Mouse (Mus musculus) liver, adult 2 months (tissue): ENCODE results near the gene Ccpg1. TPM values are rescaled to one million over a fixed set of nuclear protein-coding genes. Genes with fewer than 3 reads are reported as not detected.

Experiments
- DNase-seq: peaks from one replicate; pipeline ENCODE4 v3.0.0-alpha.2; 2011; ENCODE audit warnings: low read depth, low spot score; ENCODE audit errors: extremely low read depth
- H3K27ac ChIP-seq: fragments of 200-500 bp; replicated peaks from 2 replicates; pipeline ENCODE4 v1.5.1; 2012; ENCODE audit warnings: low read depth, mild to moderate bottlenecking, control low read depth, inconsistent platforms, low read length; ENCODE audit not compliant: insufficient read depth
- H3K27me3 ChIP-seq: fragments of 200-500 bp; 2 replicates; pipeline ENCODE4 v1.6.1; 2012; ENCODE audit warnings: mild to moderate bottlenecking, moderate library complexity, low read length, inconsistent platforms; ENCODE audit not compliant: control insufficient read depth, insufficient read depth
- H3K36me3 ChIP-seq: fragments of 200-500 bp; 2 replicates; pipeline ENCODE4 v1.6.1; 2012; ENCODE audit warnings: low read length, inconsistent platforms; ENCODE audit not compliant: control insufficient read depth, insufficient read depth
- H3K4me1 ChIP-seq: fragments of 200-500 bp; 2 replicates; pipeline ENCODE4 v1.6.1; 2011; ENCODE audit warnings: low read length; ENCODE audit not compliant: control insufficient read depth, insufficient read depth
- H3K4me3 ChIP-seq: fragments of 200-500 bp; 2 replicates; pipeline ENCODE4 v1.5.1; 2011; ENCODE audit warnings: low read depth, mild to moderate bottlenecking, control low read depth, low read length, moderate library complexity; ENCODE audit not compliant: insufficient read depth
- H3K79me2 ChIP-seq: fragments of 200-500 bp; 2 replicates; pipeline ENCODE4 v1.6.1; 2012; ENCODE audit warnings: inconsistent platforms, mild to moderate bottlenecking, low read length, moderate library complexity; ENCODE audit not compliant: control insufficient read depth, insufficient read depth
- H3K9ac ChIP-seq: fragments of 200-500 bp; 2 replicates; pipeline ENCODE4 v1.6.1; 2012; ENCODE audit warnings: low read depth, mild to moderate bottlenecking, control low read depth, inconsistent platforms, low read length
- CTCF ChIP-seq: fragments of 200-500 bp; IDR thresholded peaks from 2 replicates; pipeline ENCODE4 v1.5.1; 2011; ENCODE audit warnings: low read depth, low read length, control low read depth
- POLR2A ChIP-seq: fragments of 200-500 bp; IDR thresholded peaks from 2 replicates; pipeline ENCODE4 v1.6.1; 2011; ENCODE audit warnings: low read length, control low read depth; ENCODE audit not compliant: insufficient read depth; ENCODE audit errors: extremely low read depth
- WGBS: fragments of 180-500 bp; shearing (Covaris S2); methylation state at CpG from one replicate; pipeline ENCODE4 v1.1.7; 2018; 5-methylcytosine and 5-hydroxymethylcytosine counted together
- polyA plus RNA-seq: library from polyadenylated mRNA; depleted of rRNA; stranded (reverse); fragments of >200 nt; gene quantifications from 2 replicates; pipeline ENCODE4 v1.2.3, GENCODE M21; 2012
- total RNA-seq: library from RNA; depleted of rRNA; stranded (reverse); fragments of >200 nt; gene quantifications from 2 replicates; pipeline ENCODE4 v1.2.3, GENCODE M21; 2014

The Ccpg1 gene
- total and polyA plus RNA-seq, 2 experiments, result 6.7 to 46.1 TPM

GRCm38 (mm10) chr9:72954746-72955145, 30.5 kb upstream of the Ccpg1 start:
- DNase-seq, result peak; percentile 9
- Histone ChIP-seq H3K4me3 (no peak overlapping the region), H3K27ac (no peak overlapping the region), H3K27me3 (no peaks in the 10 kb centered on the region), H3K79me2 (no peaks in the 10 kb centered on the region), H3K36me3 (no peaks in the 10 kb centered on the region), H3K4me1 (no peaks in the 10 kb centered on the region; the same call in 1 of the 2 replicates), H3K9ac (no peak overlapping the region)
- peak; percentile 51 for TF ChIP-seq CTCF
- no peak for TF ChIP-seq POLR2A
- 68% methylated on average over 2 of the region's 2 CpGs for WGBS

DNA sequence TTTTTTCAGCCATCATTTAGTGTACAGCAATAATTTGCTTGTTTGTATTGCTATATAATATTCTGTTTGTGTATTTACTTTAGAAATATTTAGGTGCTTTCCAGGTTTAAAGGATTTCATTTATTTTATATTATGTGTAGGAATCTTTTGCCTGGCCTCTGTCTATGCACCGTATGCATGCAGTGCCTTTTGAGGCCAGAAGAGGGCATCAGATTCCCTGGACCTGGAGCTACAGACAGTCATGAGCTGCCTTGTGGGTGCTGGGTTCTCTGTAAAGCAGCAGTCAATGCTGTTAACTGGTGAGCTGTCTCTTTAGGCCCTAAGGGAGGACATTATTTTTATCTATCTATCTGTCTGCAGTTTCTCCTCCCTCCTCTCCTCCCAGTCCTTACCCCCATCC, 29.7 kb upstream of the Ccpg1 start:
- TF ChIP-seq POLR2A (no peak), CTCF (peak; percentile 78)
- Histone ChIP-seq H3K27ac (no peak overlapping the region), H3K36me3 (no peaks in the 10 kb centered on the region), H3K4me3 (no peak overlapping the region), H3K79me2 (no peaks in the 10 kb centered on the region), H3K4me1 (no peaks in the 10 kb centered on the region; the same call in 1 of the 2 replicates), H3K27me3 (no peaks in the 10 kb centered on the region), H3K9ac (no peak overlapping the region)
- 36% methylated on average over 1 of the region's 1 CpGs for WGBS
- peak; percentile 28 for DNase-seq

DNA sequence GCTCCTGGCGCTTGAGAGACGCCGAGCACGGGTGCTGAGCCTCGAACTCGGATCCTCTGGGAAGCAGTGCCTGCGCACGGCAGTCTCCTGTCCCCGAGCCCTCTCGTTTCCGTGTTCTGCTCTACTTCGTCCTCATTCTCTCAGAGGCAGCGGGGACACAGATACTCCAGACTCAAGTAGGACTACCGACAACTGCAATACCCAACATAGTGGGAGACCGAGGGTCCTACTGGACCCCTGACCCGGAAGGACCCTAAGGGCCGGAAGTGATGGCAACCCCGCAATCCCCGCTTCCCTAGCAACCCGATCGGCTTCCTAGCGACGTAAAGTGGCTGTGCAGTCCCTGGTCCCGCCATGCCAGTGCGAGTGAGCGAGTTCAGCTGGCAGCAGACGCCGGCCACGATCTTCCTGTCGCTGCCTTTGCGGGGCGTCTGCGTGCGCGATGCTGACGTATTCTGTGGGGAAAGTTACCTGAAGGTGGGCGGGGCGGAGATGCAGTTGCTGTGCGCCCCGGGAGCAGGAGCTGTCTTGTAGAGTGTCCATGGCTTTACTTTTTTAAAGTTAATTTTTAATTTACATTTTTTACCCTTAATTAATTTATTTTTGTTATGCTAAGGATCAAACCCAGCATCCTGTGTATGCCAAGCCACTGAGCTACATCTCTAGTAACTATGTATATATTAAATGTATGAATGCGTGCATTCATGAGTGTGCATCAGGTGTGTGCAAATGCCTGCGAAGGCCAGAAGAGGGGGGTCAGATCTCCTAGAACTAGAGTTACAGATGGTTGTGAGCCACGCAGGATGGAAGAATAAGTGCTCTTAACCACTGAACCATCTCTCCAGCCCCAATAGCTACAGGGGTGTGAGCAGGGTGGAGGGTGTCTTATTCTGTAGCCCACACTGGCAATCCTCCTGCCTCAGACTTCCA, 26.4 kb upstream of the Ccpg1 start, which contains the start of the genes Dyx1c1 and Gm44503:
Dyx1c1 (plus strand) TSS at position 265 of the 930 bp plus-strand sequence.
Gm44503 (plus strand) TSS at position 332 of the 930 bp plus-strand sequence.
- peak within 1 kb of the TSS; percentile 62 for H3K9ac ChIP-seq
- no peaks in the 10 kb centered on the region for H3K36me3 ChIP-seq
- peak within 1 kb of the TSS; percentile 75 for H3K4me3 ChIP-seq
- no peaks in the 10 kb centered on the region; the same call in 1 of the 2 replicates for H3K4me1 ChIP-seq
- H3K79me2 ChIP-seq, result no peaks in the 10 kb centered on the region
- TF ChIP-seq CTCF (0 out of 2 replicates have a peak, but pooled peaks have one; percentile 12), POLR2A (no peak)
- H3K27me3 ChIP-seq, result no peaks in the 10 kb centered on the region
- no peak within 1 kb of the TSS for H3K27ac ChIP-seq
- 4% methylated on average over 43 of the region's 43 CpGs for WGBS
- DNase-seq, result peak; percentile 54

DNA sequence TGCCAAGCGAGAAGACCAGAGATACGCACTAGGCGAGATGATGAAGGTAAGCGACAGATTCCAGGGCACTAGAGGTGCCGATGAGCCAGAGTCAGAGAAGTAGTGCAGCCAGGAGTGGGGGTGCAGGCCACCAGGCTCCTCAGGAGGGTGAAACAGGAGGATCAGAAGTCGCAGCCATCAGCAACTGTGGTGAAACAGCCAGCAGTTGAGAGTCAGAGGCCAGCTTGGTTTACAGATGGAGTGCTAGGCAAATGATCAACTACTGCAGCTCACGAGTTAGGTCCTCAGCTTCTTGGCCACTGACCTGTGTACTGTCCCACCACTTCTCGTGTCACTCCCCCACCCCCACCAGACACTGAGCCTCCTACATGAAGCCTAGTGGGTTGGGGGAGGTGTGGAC, 23.9 kb upstream of the Ccpg1 start:
- H3K79me2 ChIP-seq, result no peaks in the 10 kb centered on the region
- TF ChIP-seq POLR2A, result no peak
- no peak for TF ChIP-seq CTCF
- no peak for DNase-seq
- no peak overlapping the region for H3K27ac ChIP-seq
- no peaks in the 10 kb centered on the region; the same call in 1 of the 2 replicates for H3K4me1 ChIP-seq
- H3K27me3 ChIP-seq, result no peaks in the 10 kb centered on the region
- H3K9ac ChIP-seq, result no peak overlapping the region
- H3K4me3 ChIP-seq, result no peak overlapping the region
- no peaks in the 10 kb centered on the region for H3K36me3 ChIP-seq
- WGBS, result 72% methylated on average over 8 of the region's 8 CpGs

DNA sequence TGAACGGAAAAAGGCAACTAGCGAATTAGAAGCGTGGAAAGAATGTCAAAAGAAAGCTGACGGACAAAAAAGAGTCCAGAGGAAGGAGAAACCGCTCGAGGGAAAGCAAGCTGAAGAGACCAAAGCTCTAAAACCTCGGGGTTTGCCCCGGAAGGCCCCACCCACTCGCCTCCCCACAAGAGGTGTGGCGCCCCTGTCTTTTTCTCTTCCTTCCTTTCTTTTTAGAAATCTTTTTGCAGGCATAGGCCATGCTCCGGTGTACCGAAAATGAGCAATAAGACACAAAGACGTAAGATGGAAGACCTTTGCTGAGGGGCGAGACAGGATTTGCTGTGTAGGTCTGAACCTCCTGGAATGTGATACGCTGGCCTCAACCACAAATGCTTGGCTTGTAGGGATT, 23.3 kb upstream of the Ccpg1 start:
- no peak overlapping the region for H3K4me3 ChIP-seq
- no peak overlapping the region for H3K27ac ChIP-seq
- H3K9ac ChIP-seq, result no peak overlapping the region
- no peaks in the 10 kb centered on the region for H3K79me2 ChIP-seq
- no peaks in the 10 kb centered on the region; the same call in 1 of the 2 replicates for H3K4me1 ChIP-seq
- no peaks in the 10 kb centered on the region for H3K36me3 ChIP-seq
- no peak for DNase-seq
- TF ChIP-seq POLR2A (no peak), CTCF (no peak)
- H3K27me3 ChIP-seq, result no peaks in the 10 kb centered on the region
- WGBS, result 80% methylated on average over 15 of the region's 15 CpGs
